Mouse (Mus musculus) adipocyte (in vitro differentiated cells): Measurements from ENCODE around the gene I0C0044D17Rik.
"Not testable (repeated sequence)": the region's sequence is repeated elsewhere in the genome, so short reads cannot be mapped to it uniquely, and the experiment has no call there.

Experiments
- DNase-seq: peaks from one replicate; pipeline ENCODE4 v3.0.0-alpha.2; 2016; ENCODE audit warnings: low spot score

Gene I0C0044D17Rik

GRCm38 (mm10) chr4:98823740-98824139 lies at the start of gene I0C0044D17Rik:
Gene I0C0044D17Rik, minus strand, starts transcription at chr4:98823840.
- not testable (repeated sequence) for DNase-seq

GRCm38 (mm10) chr4:98865386-98866237 lies 42.0 kb upstream of the I0C0044D17Rik start:
- no peak for DNase-seq

DNA sequence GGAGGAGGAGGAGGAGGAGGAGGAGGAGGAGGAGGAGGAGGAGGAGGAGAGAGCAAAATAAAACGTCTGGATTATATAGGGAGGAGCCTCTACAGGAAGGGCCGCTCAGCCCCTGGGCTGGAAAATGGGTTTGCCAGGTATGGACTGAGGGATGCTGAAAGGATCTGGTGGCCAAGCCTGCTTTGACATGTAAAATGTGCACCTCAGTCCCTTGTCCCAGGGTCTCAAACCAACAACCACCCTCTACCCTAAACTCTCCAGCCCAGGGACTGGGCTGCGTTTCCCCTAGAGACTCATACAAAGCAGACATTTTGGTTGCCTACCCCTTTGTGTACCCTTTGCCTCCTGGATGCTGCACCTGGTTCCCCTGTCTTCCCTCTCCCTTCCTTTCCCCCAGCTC lies 40.9 kb upstream of the I0C0044D17Rik start:
- no peak for DNase-seq

GRCm38 (mm10) chr4:98864094-98864493 lies 40.5 kb upstream of the I0C0044D17Rik start:
- no peak for DNase-seq

- DNase-seq, result no peak
These were observed 39.8 kb upstream of the I0C0044D17Rik start for GRCm38 (mm10) chr4:98863451-98863850.

DNA sequence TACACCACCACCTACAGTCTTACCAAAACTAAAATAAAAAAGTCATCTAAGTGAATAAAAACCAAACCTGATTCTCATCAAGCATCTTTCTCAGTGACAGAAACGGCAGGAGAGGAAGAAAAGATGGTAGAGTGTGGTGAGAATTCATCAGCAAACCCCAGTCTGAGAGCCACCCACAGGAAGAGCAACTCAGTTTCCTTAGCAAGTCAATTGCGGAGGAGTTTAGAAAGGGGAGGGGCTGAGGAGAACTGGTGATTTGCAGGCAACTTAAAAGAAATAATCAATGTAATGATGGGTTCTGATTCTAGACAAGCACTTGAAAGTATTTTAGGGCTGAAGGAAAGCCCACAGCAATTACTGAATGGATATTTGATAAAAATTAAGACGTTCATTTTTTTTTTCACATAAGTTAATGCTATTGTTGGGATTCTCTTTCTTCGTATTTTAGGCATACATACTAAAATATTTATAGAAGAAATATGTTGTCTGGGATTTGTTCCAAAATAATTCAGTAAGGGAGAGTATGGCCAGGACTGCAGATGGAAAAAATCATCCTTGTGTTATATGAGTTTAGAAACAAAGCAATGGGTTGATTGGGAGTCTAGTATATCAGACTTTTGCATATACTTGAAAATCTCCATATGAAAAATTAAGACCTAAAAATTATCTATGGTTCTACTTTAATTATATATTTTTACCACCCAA lies 34.7 kb upstream of the I0C0044D17Rik start:
- no peak for DNase-seq

- DNase-seq, result no peak
These were observed 33.5 kb upstream of the I0C0044D17Rik start for GRCm38 (mm10) chr4:98857037-98857648.

DNA sequence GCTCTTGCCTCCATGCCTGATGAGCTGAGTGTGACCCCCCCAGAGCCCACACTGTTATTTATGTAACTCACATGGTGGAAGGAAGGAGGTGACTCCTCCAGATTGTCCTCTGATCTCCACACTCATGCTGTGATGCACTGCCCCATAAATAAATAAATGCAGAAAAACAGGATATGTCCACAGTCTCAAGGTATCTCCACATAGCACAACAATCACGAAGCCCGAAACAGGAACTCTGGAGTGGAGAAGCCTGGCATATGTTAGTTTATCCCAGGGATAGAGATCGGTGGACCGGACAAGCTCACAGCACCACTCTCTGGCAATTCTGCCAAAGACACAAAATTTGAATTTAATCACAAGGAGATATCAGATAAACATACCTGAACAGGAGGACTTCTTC lies 30.3 kb upstream of the I0C0044D17Rik start:
- DNase-seq, result no peak

- DNase-seq, result not testable (repeated sequence)
These were observed 26.8 kb upstream of the I0C0044D17Rik start for GRCm38 (mm10) chr4:98850485-98850884.

GRCm38 (mm10) chr4:98847120-98847885 lies 23.7 kb upstream of the I0C0044D17Rik start:
- no peak for DNase-seq

GRCm38 (mm10) chr4:98846396-98846795 lies 22.8 kb upstream of the I0C0044D17Rik start:
- DNase-seq, result no peak

DNA sequence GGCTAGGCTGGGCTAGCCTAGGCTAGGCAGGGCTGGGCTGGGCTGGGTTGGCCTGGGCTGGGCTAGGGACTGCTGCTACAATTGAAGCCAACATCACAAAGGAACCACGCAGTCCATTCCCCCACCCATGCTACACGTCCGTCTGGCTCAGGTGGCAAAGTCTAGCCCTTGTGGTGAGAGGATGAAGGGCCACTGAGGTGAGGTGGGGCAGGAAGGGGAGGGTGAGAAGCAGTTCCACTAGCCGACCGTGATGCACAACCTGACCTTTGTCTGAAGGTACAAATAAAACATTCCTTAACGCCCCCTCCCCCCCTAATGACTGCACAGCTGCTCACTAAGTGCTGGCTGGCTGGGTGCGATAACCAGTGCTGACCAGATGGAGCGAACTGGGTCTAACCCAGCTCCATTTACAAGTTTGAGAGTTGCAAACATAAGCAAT lies 22.1 kb upstream of the I0C0044D17Rik start:
- no peak for DNase-seq

GRCm38 (mm10) chr4:98845201-98845600 lies 21.6 kb upstream of the I0C0044D17Rik start:
- DNase-seq, result no peak

- DNase-seq, result no peak
These were observed 20.4 kb upstream of the I0C0044D17Rik start for GRCm38 (mm10) chr4:98843906-98844597.

DNA sequence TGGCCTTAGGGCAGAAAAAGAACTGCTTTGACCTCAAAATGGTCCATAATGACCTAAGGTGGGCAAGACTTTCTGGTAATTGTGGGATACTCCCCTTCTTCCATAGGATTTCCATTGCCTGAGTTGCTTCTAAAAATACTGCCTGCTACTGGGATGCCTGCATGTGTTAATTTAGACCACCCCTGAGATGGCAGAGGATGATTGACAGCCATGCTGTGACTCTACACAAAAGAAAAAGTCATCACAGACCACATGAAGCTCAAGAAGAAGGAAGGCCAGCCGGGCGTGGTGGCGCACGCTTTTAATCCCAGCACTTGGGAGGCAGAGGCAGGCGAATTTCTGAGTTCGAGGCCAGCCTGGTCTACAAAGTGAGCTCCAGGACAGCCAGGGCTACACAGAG lies 17.6 kb upstream of the I0C0044D17Rik start:
- DNase-seq, result not testable (repeated sequence)

DNA sequence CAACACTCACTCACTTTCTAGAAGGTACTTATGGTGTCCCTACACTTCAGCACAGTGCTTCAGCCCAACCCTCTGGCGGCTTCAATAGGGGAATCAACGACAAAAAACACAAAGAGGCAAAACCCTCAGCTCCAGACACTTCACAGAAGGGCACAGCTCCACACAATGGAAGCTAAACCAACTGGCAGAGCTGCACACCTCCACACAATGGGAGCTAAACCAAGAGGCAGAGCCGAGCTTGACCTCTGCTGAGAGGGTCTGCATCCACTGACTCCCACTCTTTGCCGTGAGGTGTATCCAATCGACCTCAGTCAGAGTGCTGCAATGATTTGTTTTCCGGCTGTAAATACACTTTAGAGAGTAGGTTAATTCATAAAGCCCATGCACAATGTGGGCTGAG lies 16.9 kb upstream of the I0C0044D17Rik start:
- DNase-seq, result no peak

GRCm38 (mm10) chr4:98838913-98839312 lies 15.3 kb upstream of the I0C0044D17Rik start:
- DNase-seq, result no peak

DNA sequence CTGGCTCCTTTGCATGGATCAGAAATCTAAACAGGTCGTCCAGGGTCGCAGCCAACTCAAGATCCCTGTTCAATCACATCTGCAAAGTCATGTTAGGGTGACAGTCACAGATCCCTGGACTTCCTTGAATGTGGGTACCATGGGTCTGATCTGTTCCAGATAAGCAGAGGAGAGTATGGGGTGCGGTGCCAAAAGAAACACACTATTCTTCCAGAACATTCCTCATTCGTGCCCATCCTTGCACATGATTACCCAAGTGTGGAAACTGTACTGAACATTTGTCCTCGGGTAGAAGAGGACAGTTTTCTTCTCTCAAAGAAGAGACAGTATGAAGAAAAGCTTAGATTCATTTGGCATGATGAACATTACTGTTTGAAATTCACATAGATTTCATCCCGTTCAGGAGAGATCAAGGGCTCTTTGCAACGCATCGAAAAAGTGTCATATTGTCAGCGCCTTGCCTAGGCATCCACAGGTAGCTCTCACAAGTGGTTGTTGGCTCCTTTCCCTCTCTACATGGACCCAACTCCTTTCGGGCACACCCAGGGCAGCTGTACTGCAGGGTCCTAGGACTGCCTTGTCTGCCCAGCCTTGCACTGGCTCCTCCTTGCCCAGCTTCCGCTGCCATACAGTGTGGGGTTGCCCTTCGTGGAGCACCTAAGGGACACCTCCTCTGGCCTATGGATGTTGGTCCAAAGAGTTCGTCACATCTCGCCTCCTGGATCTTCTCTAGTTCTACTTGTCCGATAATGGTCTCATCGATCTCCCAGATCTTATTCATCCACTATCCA lies 14.3 kb upstream of the I0C0044D17Rik start:
- no peak for DNase-seq

DNA sequence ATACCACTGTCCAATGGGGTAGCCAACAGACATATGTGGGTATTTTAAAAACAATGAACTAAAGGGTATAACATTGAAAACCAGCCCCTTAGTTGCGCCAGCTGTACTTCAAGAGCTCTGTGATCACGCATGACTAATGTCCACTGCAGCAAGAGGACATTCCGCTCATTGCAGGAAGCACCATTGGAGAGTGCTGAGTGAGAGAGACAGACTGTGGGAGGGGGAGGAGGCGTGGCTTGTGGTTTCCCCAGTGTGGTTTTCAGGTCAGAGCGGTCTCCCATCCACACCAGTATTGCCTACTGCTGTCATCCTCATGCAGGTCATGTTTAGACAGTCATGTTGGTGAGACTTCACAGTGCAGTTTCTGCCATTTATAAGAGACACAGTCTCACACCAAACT lies 12.9 kb upstream of the I0C0044D17Rik start:
- no peak for DNase-seq

GRCm38 (mm10) chr4:98834782-98835181 lies 11.1 kb upstream of the I0C0044D17Rik start:
- DNase-seq, result no peak

GRCm38 (mm10) chr4:98831726-98832125 lies 8.1 kb upstream of the I0C0044D17Rik start:
- DNase-seq, result no peak
